Mouse (Mus musculus): ENCODE results near the gene Plekhh1.

- no peak for TF ChIP-seq CTCF (IDR thresholded peaks at IDR 0.05; ENCODE audit: low read depth)
- no peak for TF ChIP-seq EP300 (IDR thresholded peaks at IDR 0.05; ENCODE audit: low read depth)
Measured at GRCm38 (mm10) chr12:79016109-79016508, 12.9 kb upstream of the Plekhh1 start.

Data from liver, embryonic 14.5 days (tissue).